Mouse (Mus musculus): ENCODE measurements around the gene Parp12. TPM values are rescaled to one million over a fixed set of nuclear protein-coding genes. Genes with fewer than 3 reads are reported as not detected.

Parp12 gene
- 2.3 and 3.1 TPM in 2 replicates for polyA plus RNA-seq (2015; fragmentation: Nextera tagmentation; extraction: Ambion mirVana)

DNA sequence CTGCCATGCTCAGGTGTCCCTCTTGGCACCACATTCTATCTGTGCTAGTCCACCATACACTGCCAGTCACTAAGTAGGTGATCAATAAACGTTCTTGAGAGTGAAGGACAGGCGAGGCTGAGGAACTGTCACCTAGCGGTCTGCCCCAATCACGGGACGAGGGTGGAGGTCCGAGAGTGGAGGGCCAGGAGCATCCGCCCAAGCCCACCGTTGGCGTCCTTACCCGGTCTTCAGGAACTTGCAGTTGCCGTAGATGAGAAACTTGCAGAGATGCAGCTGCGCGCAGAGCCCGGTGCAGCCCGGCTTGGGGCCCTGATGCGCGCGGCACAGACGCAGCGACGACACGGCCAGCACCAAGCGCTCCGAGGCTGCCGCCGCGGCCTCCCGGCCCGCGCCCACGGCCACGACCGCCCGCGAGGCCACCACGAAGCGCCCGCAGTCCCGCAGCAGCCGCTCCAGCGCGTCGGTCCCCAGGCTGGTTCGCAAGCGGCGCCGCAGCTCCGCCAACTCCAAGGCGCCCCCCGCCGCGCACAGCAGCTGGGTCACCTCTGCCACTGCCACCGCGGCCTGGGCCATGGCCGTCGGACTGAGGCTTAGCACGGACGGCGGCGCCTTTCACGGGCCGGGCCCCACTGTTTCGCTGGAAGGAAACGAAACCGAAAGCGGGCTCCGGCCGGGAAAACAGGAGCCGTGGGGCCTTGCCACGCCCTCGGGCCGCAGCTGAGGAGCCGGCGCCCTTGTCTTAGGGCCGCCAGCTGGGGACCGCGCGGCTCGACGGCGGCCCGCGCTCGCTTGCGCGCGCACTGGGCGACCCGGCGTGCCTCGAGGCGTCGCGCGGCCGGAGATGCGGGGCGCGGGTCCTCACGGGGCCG lies at the start of gene Parp12:
Parp12 (minus strand) TSS at position 766 of the 872 bp plus-strand sequence.
- no peak within 1 kb of the TSS for H3K27ac ChIP-seq
- peaks cover 39% of the 10 kb centered on the region for H3K27me3 ChIP-seq (replicated peaks)
- peaks cover 6% of the 10 kb centered on the region; the same call in 1 of the 2 replicates for H3K4me1 ChIP-seq
- 3% methylated on average over 95 of the region's 101 CpGs for WGBS
- peak within 1 kb of the TSS; percentile 66 for H3K4me2 ChIP-seq
- H3K4me3 ChIP-seq = peak within 1 kb of the TSS; percentile 53
- no peaks in the 10 kb centered on the region for H3K9me3 ChIP-seq
- peak; percentile 75 for ATAC-seq (replicated peaks)
- no peaks in the 10 kb centered on the region for H3K36me3 ChIP-seq (replicated peaks)
- peak within 1 kb of the TSS; percentile 42 for H3K9ac ChIP-seq

DNA sequence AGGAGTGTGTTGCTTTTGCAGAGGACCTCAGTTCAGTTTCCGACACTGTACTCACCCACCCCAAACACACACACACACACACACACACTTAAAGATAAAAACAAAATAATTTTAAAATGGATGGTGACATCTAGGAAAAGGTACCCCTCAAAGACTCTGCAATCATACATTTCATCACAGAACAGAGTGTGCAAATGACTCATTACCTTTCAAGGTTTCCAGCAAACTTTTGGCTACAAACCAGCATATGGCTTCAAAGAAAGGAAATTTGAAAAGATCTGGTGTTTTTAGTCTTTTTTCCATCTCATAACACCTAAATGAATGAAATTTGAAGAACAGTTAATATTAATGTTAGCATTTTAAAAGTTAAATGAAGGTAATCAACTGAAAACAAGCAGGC lies 46.7 kb upstream of the Parp12 start:
- Histone ChIP-seq H3K27ac (no peak overlapping the region), H3K4me3 (no peak overlapping the region), H3K36me3 (replicated peaks) (no peaks in the 10 kb centered on the region; the same call in 1 of the 2 replicates), H3K4me2 (no peak overlapping the region), H3K9ac (no peak overlapping the region), H3K9me3 (no peaks in the 10 kb centered on the region), H3K27me3 (replicated peaks) (no peaks in the 10 kb centered on the region), H3K4me1 (no peaks in the 10 kb centered on the region)
- 100% methylated on average over 1 of the region's 1 CpGs for WGBS
- ATAC-seq (replicated peaks) = no peak

DNA sequence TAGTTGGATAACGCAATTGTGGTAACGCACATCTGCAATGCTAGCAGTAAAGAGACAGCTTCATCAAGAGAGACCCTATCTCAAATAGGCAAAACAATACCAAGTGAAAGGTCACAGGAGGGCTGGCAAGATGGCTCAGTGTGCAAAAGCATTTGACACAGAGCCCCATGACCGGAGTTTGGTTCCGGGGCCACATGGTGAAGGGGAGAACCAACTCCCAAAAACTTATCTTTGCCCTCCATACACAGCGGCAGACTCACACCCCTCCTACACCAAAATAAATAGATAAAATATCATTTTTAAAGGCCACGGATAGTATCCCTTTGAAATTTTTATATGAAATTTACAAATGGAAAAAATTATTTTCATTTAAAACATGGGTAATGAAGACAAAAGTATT lies 43.8 kb upstream of the Parp12 start:
- Histone ChIP-seq H3K4me2 (no peak overlapping the region), H3K4me3 (no peak overlapping the region), H3K36me3 (replicated peaks) (no peaks in the 10 kb centered on the region; the same call in 1 of the 2 replicates), H3K9ac (no peak overlapping the region), H3K4me1 (no peaks in the 10 kb centered on the region), H3K27me3 (replicated peaks) (no peaks in the 10 kb centered on the region), H3K9me3 (no peaks in the 10 kb centered on the region), H3K27ac (no peak overlapping the region)
- 94% methylated on average over 6 of the region's 6 CpGs for WGBS
- ATAC-seq (replicated peaks) = no peak

DNA sequence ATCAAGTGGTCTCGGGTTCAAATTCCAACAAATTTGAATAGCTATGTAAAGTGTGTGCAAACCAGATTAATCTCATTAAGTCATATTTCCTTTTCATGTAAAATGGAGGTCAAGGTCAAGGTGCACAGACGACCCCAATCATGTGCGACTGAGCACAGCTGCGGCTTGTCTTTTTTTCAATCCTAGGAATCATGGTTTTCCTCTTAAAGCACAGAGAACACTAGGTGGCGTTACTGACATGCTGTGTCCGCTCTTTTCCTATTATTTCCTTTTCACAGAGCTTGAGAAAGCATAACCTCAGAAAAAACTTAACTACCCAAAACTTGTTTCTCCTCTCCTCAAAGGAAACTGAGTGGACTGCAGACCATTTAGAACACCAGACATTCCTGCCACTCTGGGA lies 27.9 kb upstream of the Parp12 start:
- 56% methylated on average over 6 of the region's 6 CpGs for WGBS
- no peaks in the 10 kb centered on the region for H3K9me3 ChIP-seq
- ATAC-seq (replicated peaks) = no peak
- H3K27me3 ChIP-seq (replicated peaks) = no peaks in the 10 kb centered on the region
- H3K27ac ChIP-seq = no peak overlapping the region
- no peak overlapping the region for H3K4me2 ChIP-seq
- no peak overlapping the region for H3K9ac ChIP-seq
- H3K4me3 ChIP-seq = no peak overlapping the region
- H3K36me3 ChIP-seq (replicated peaks) = peaks cover 51% of the 10 kb centered on the region
- H3K4me1 ChIP-seq = no peaks in the 10 kb centered on the region

DNA sequence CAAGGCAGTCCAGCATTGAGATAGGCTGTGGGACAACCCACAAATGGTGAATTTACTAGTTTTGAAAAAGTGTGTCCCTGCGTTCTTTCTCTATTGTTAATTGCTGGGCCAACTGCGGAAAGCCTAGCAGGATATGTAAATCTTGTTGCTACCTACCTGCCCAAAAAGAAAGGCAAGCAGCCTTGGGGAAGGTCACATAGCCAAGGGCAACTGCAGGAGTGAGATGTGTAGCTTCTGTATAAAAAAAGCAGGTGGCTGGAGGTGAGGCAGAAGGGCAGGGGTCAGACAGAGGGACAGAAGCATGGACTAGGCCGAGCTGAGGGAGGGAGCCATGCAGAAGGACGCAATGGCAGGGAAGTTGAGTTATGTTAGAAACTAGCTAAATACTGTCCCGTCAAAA lies 14.4 kb upstream of the Parp12 start:
- Histone ChIP-seq H3K9ac (no peak overlapping the region), H3K36me3 (replicated peaks) (peaks cover 19% of the 10 kb centered on the region), H3K4me3 (no peak overlapping the region), H3K9me3 (no peaks in the 10 kb centered on the region), H3K27me3 (replicated peaks) (no peaks in the 10 kb centered on the region), H3K4me2 (no peak overlapping the region), H3K4me1 (no peaks in the 10 kb centered on the region), H3K27ac (no peak overlapping the region)
- no peak for ATAC-seq (replicated peaks)
- 71% methylated on average over 5 of the region's 5 CpGs for WGBS

DNA sequence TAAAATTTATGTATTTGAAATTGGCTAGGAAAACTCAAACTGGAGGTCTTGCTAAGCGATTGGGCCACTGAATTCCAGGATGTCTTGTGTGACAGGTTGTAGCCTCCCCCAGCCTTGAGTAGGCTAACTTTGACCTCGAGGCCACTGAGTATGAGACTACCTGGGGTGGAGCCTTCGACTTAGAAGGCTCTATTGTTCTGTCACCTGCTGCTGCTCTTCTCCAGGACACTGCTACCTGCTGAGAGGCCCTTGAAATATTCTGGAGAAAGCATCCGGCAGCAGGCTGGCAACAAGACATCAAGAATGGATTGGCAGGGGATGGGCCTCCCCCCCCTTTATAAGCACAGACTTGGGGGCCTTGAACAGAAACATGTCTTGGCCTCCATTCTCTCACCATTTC lies 13.3 kb upstream of the Parp12 start:
- 26% methylated on average over 4 of the region's 4 CpGs for WGBS
- no peak overlapping the region for H3K4me2 ChIP-seq
- no peaks in the 10 kb centered on the region for H3K27me3 ChIP-seq (replicated peaks)
- H3K27ac ChIP-seq = no peak overlapping the region
- ATAC-seq (replicated peaks) = no peak
- H3K9ac ChIP-seq = no peak overlapping the region
- peaks cover 19% of the 10 kb centered on the region for H3K36me3 ChIP-seq (replicated peaks)
- no peak overlapping the region for H3K4me3 ChIP-seq
- no peaks in the 10 kb centered on the region for H3K9me3 ChIP-seq
- no peaks in the 10 kb centered on the region for H3K4me1 ChIP-seq

DNA sequence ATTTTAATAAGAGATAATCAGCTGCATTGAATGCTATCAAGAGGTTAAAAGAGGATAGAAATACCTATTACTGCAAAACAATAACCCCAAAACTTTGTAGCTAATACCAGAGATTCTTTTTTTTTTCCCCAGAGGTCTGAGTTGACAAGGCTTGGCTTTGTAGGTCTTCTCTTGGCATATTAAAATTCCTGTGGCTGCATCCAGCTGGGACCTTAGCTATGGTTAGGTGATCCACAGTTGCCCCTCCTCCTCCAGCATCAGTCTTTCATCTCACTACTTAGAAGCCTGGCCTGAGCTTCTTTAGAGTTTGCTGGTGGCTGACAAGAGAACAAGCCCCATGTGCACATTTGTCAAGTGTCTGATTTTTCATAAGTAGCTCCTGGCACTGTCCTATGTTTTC lies 6.6 kb upstream of the Parp12 start:
- Histone ChIP-seq H3K4me2 (no peak overlapping the region), H3K4me3 (no peak overlapping the region), H3K27me3 (replicated peaks) (no peaks in the 10 kb centered on the region; the same call in 1 of the 2 replicates), H3K4me1 (no peaks in the 10 kb centered on the region), H3K9me3 (no peaks in the 10 kb centered on the region), H3K27ac (no peak overlapping the region), H3K36me3 (replicated peaks) (no peaks in the 10 kb centered on the region), H3K9ac (no peak overlapping the region)
- no peak for ATAC-seq (replicated peaks)

DNA sequence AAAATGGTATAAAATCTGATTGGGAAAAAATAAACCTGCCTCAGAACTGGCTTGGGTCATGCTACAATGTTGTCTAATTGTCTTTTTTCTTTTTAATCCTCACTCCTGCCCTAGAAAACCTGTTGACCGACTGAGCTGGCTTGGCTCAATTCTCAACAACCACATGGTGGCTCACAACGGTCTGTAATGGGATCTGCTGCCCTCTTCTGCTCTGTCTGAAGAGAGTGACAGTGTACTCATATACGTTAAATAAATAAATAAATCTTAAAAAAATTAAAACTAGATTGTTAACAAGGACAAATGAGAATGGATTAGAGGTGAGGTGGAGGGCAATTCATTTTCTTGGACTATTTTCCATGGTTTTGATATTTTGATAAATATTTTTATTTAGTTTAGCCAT lies 2.5 kb upstream of the Parp12 start:
- Histone ChIP-seq H3K27me3 (replicated peaks) (peaks cover 36% of the 10 kb centered on the region), H3K4me2 (no peak overlapping the region), H3K36me3 (replicated peaks) (no peaks in the 10 kb centered on the region), H3K9me3 (no peaks in the 10 kb centered on the region), H3K4me1 (peaks cover 6% of the 10 kb centered on the region; the same call in 1 of the 2 replicates), H3K9ac (no peak overlapping the region), H3K4me3 (no peak overlapping the region), H3K27ac (no peak overlapping the region)
- ATAC-seq (replicated peaks) = no peak
- WGBS = 57% methylated on average over 3 of the region's 3 CpGs

DNA sequence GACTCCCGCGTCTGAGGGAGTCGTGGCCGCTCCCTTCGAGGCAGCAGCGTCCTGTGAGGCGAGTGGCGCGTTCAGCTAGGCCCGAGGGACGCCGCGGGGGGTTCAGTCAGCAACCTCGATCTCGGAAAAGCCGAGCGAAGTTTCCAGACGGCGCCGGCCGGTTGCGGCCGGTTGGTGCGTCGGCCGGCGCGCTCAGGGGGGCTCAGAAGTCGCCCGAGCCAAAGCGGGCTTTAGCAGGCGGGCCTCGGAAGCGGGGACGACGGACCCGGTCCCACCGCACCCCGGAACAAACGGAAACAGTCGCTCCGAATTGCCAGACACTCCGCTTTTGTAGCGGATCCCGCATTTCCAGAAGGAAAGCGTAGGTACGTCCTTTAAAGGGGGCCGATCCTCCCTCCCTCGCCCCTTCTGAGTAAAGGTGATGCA lies 320 bp upstream of the Parp12 start:
- Histone ChIP-seq H3K36me3 (replicated peaks) (no peaks in the 10 kb centered on the region), H3K4me1 (peaks cover 6% of the 10 kb centered on the region; the same call in 1 of the 2 replicates), H3K4me2 (peak overlapping the region; percentile 66), H3K9me3 (no peaks in the 10 kb centered on the region), H3K4me3 (peak overlapping the region; percentile 53), H3K9ac (peak overlapping the region; percentile 42), H3K27me3 (replicated peaks) (peaks cover 39% of the 10 kb centered on the region), H3K27ac (no peak overlapping the region)
- WGBS = 12% methylated on average over 49 of the region's 49 CpGs
- peak; percentile 20; the same call in 1 of the 2 replicates for ATAC-seq (replicated peaks)

DNA sequence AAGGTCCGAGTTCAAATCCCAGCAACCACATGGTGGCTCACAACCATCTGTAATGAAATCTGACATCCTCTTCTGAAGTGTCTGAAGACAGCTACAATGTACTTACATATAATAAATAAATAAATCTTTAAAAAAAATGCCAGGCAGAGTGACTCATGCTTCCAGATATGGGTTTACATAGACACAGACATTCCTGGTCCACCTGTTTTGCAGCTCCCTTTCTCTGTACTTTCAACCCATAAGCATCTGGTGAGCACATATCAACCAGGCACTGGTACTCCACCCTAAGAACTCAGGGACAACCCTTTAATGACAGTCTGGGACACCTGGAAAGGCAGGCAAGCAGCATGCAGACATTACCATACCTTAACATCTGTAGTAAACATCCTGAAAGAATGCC lies 2.7 kb downstream of the Parp12 start:
- H3K4me3 ChIP-seq = no peak overlapping the region
- 83% methylated on average over 1 of the region's 1 CpGs for WGBS
- H3K4me1 ChIP-seq = peaks cover 6% of the 10 kb centered on the region; the same call in 1 of the 2 replicates
- H3K9me3 ChIP-seq = no peaks in the 10 kb centered on the region
- no peak overlapping the region for H3K4me2 ChIP-seq
- H3K9ac ChIP-seq = no peak overlapping the region
- no peak for ATAC-seq (replicated peaks)
- no peak overlapping the region for H3K27ac ChIP-seq
- H3K36me3 ChIP-seq (replicated peaks) = no peaks in the 10 kb centered on the region
- peaks cover 39% of the 10 kb centered on the region for H3K27me3 ChIP-seq (replicated peaks)

DNA sequence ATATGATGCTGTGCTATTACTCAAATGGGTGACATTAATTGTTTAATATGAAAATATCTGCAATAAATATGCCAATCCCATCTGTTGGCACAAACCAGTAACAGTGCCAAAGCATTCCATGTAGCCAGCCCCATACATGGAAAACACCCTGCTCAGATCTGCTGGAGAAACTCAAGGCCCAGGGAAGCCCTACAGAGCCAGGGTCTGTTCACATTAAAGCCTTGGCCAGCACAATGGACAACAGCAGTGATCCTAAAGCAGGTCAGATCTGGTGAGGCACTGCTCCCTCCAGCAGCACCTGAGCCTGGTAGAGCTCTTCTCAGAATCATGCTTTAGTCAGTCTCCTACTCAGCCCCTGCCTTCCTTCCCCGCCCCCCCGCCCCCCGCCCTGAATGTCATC lies 5.0 kb downstream of the Parp12 start:
- H3K9me3 ChIP-seq = no peaks in the 10 kb centered on the region
- no peak overlapping the region for H3K27ac ChIP-seq
- peaks cover 27% of the 10 kb centered on the region for H3K27me3 ChIP-seq (replicated peaks)
- peaks cover 6% of the 10 kb centered on the region; the same call in 1 of the 2 replicates for H3K4me1 ChIP-seq
- H3K4me2 ChIP-seq = no peak overlapping the region
- ATAC-seq (replicated peaks) = no peak
- no peak overlapping the region for H3K9ac ChIP-seq
- H3K4me3 ChIP-seq = no peak overlapping the region
- 85% methylated on average over 3 of the region's 3 CpGs for WGBS
- H3K36me3 ChIP-seq (replicated peaks) = no peaks in the 10 kb centered on the region

DNA sequence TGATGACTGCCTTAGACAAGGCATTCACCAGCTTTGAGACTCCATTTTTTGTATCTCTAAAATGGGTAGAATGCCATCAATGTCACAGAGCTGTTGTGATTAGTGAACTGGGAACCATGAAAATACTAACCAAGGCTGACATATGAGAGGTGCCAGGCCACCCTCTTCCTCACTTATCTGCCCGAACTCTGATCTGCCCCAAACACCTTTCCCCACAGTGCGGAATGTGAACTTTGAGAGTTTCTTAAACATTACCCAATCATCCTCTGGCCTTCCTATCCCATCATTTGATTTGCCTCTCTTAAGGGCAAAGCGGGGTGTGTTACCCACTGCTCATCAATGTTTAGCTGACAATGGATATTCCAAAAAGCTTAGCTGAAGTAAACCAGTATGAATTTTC lies 5.4 kb downstream of the Parp12 start:
- WGBS = 95% methylated on average over 3 of the region's 3 CpGs
- Histone ChIP-seq H3K27ac (no peak overlapping the region), H3K4me3 (no peak overlapping the region), H3K9me3 (no peaks in the 10 kb centered on the region), H3K4me2 (no peak overlapping the region), H3K27me3 (replicated peaks) (peaks cover 23% of the 10 kb centered on the region), H3K4me1 (peaks cover 2% of the 10 kb centered on the region; the same call in 1 of the 2 replicates), H3K9ac (no peak overlapping the region), H3K36me3 (replicated peaks) (no peaks in the 10 kb centered on the region)
- no peak for ATAC-seq (replicated peaks)

DNA sequence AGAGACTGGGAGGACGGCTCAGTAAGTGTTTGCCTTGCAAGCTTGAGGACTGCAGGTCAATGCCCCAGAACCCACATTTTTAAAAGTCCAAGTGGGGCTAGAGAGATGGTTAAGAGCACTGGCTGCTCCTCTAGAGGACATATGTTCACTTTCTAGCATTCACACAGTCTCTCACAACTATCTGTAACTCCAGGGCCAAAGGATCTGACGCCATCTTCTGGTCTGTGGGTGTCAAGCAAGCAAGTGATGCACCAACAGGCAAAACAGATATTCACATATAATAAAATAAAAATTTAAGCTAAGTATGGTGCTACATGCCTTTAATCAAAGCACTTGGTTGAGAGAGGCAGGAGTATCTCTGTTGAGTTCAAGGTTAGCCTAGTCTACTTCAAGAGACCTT lies 11.3 kb downstream of the Parp12 start:
- 49% methylated on average over 2 of the region's 2 CpGs for WGBS
- ATAC-seq (replicated peaks) = no peak

More for the DNA sequence above, 11.3 kb downstream of the Parp12 start:
- H3K9ac ChIP-seq = no peak overlapping the region
- no peaks in the 10 kb centered on the region for H3K9me3 ChIP-seq
- no peaks in the 10 kb centered on the region for H3K4me1 ChIP-seq
- no peaks in the 10 kb centered on the region for H3K36me3 ChIP-seq (replicated peaks)
- no peak overlapping the region for H3K4me3 ChIP-seq
- H3K4me2 ChIP-seq = no peak overlapping the region
- no peaks in the 10 kb centered on the region for H3K27me3 ChIP-seq (replicated peaks)
- H3K27ac ChIP-seq = no peak overlapping the region
